Mouse (Mus musculus) lung, postnatal 36 days (tissue): ENCODE results near the gene Plscr3.
A peak's percentile ranks its signal among the peaks of the same experiment; 100 is the strongest.
"Not testable (repeated sequence)": the region's sequence is repeated elsewhere in the genome, so short reads cannot be mapped to it uniquely, and the experiment has no call there.

Experiments used
- DNase-seq: peaks from one replicate; pipeline ENCODE4 v3.0.0; 2022; ENCODE audit warnings: mixed read lengths

The Plscr3 gene

DNA sequence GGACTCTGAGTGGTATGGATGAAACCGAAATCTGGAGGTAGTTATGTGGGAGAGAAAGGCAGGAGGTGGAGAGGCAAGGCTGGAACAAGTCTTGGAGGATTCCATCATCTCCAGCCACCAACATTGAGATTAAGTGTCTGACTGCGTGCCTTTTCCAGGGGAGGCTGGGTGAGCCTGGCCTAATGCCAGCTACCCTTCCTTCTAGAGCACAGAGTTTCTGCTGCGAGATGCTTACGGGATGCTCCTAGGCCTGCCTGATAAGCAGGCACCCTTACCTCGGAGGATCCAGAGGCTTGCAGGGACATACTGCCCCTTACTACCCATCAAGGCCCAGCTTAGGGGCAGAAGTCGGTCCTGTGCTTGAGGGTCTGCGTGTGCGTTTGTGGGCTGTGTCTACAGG lies 12.6 kb upstream of the Plscr3 start:
- no peak for DNase-seq

DNA sequence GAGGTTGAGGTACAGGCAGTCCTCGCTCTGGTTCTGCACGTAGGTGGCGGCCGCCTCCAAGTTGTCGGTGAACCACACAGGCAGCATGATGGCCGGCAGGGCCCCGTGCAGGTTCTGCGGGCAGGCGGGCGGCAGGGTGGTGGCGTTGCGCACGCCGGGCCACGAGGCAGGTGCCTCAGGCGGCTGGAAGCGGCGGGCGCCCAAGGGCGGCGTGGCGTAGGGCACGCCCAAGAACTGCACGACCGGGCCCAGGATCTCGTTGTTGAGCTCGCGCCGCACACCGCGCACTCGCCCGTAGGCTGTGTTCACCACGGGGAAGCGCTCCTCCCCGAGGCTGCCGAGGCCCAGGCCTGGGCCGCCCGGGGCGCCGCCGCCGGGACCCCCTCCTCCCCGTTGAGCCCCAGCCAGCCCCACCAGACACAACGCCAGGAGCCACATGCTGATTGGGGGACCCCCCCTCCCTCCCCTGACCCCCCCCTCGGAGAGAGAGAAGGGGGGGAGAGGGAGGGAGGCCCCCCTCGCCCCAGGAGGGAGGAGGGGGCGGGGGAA lies 12.1 kb upstream of the Plscr3 start:
- peak; percentile 37 for DNase-seq

DNA sequence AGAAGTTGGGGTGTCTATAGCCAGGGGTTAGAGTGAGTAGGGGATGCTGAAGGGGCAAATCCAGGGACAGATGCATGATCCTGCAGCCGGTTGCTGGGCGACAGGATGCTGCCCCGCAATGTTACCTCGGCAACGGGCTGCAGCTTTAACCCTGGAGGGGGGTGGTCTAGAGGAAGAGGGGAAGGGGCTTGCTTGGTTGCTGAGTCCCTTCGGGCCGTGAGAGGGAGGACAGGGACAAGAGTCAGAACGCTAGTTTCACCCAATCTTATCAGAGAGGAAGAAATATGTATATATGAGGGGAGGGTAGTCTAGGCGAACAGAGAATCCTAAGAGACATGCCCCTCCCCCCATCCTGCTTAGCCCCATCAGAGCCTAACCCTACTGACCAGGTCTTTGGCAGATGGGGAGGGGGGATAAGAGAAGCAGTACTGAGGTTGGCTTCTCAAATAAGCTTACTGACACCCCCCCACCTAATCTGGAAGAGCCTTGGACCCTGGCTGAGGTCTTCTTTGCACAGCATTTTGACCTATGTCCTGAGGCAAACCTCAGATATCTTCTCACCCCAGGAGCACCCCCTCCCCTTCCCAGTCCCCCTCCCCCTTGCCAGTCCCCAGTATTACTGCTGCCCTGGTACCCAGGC lies 10.7 kb upstream of the Plscr3 start:
- DNase-seq, result no peak

DNA sequence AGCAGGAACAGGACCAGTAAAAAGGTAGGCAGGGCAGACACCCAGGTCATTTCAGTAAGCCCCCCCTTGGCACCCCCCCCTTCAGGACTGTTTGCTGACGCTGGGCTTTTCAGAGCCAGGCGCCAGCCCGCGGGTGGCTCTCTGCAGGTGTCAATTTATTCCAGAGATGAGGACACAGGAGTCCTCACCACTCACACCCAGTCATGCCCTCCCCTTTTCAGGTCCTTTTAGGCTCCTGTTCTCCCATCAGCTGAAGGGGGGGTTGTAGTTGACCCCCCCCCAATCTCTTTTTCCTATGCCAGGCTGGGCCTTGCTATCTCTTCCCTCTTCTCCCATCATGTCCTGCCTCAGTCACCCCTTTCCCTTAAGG lies 10.2 kb upstream of the Plscr3 start:
- no peak for DNase-seq

DNA sequence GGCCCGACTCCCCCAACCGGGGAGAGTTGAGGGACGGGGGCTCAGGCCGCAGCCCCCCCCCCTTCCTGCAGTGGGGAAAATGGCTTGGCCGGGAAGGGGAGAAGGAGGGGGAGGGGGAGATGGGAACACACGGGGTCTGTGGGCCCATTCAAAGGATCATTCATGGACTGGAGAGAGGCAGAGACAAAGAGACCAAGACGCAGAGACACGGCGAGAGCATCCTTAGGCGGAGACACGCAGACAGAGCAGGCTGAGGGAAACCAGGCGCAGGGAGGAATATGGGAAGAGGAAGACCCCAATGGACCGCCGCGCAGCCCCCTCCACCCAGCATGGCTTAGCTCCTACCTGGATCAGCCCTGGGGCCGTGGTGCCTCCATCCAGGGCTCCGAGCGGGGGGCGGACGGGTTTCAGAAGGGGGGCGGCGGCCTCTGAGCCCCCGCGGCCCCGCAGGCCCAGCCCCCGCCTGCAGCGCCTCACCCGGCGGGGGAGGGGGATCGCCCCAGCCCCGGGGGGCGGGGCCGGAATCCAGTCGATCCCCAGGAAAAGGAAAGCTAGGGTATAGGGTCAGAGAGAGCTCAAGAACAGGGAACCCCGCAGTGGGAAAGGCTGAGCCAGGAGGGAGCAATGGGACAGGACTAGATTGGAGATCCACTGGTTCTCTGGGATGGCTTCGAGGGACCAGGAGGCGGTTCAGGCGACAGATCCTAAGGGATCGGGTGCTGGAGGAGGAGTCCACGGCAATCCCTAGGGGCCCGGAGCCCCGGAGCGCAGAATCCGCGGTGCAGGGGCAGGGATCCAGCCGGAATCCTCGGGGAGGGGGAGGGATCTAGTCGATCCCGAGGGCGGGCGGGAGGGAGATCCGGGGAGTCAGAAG lies 9.2 kb upstream of the Plscr3 start:
- DNase-seq, result no peak

DNA sequence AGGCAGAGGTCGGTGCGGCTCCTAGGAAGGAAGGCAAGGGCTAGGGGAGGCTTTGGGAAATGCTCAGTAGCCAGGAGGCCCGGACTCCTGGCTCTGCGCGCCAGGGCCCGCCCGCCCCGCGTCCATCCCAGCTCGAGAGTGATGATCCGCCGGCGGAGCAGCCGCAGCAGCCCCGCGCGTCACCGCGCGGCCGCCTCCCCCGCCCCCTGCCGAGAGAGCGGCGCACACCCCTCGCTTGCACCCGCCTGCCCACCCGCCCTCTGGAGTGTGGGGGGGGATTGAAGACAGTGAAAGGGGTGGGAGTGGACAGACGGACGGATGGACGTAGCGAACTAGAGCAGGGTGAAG lies 8.6 kb upstream of the Plscr3 start, which contains the start of gene Nlgn2:
Gene Nlgn2 (minus strand): TSS at position 181 of the 348 bp plus-strand sequence.
- DNase-seq, result no peak

DNA sequence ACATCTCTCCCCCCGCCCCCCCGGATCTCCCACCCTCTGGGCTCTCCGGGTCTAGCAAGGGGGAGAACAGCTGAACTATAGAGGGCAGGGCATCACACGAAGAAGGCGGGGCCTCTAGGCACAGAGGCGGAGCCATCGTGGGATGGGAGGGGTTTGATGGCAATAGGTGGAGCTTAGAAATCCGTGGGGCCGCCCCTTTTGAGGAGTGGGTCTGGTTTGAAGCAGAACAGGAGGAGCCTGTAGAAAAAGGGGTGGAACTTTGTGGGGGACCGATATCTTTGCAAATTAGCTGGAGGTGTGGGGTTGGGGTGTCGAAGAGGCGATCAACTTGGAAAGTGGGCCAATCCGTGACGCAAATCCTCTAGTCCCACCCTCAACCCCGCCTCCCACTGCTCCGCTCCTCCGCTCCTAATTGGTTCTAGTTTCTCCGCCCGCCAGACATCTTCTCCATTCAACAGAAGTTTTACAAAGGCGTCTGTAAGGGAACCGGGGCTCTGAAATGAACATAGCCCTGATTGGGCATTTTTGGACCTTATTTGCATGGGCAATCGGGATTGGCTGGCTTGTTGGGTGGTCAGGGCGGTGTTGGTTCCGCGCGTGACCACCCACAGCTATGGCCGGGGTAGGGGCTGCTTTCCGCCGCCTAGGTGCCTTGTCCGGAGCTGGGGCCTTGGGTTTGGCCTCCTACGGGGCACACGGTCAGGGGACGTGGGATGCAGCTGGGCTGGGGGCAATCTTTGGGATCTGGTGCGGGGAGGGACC lies 8.0 kb upstream of the Plscr3 start, which contains the start of gene Tmem256:
Gene Tmem256 (plus strand): TSS at position 563 of the 762 bp plus-strand sequence.
- peak; percentile 98 for DNase-seq

DNA sequence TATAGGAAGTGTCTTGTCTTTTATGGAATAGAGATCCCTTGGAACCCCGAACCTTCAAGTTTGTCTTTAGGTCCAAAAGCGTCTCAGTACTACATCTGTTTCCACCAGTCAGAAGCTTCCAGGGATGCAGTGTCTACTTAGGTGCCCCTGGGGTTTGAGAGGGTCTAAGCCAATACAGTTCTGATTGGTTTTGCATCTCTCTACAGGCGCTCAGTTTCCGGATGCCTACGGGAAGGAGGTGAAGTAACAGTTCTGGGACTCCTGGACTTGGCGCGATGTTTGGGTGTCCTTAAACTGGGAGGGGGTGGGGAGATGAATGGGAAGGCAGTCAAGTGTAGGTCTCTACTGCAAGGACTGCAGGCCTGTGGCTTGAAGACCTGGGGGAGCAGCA lies 7.5 kb upstream of the Plscr3 start:
- peak; percentile 26 for DNase-seq

DNA sequence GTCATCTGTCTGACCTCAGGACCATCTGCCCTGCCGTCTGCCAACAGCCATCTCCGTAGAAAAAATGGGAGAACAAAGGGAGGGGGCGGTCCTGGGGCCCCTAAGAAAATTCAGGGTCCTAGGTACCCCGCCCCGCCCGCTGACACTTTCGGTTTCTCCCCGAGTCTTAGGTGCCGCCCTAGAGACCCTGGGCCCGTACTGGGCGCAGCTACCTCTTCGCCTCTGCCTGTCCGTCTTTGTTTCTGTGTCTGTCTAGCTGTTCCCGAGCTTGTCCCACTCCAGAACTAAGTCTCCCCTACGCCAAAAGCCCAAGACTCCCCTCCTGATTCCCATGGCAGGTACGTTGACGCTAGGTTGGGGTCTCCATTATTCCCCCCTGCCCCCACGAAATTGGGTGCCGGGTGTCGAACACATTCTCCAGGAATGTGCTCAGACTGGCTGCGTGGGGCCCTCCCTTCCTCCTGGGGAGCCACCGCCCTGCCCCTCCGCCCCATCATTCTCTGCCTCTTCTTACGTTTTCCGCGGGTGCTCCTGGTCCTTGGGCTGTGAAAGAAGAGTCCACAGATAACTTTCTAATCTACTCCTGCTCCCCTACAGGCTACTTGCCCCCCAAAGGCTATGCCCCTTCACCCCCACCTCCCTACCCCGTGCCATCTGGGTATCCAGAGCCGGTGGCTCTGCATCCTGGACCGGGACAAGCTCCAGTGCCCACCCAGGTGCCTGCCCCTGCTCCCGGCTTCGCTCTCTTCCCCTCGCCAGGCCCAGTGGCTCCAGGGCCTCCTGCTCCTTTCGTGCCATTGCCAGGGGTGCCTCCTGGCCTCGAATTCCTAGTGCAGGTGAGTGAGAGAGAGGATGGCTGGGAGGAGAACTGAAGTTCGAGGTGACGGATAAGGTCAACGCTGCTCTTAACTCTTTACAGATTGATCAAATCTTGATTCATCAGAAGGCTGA lies 837 bp downstream of the Plscr3 start:
- peak; percentile 56 for DNase-seq

DNA sequence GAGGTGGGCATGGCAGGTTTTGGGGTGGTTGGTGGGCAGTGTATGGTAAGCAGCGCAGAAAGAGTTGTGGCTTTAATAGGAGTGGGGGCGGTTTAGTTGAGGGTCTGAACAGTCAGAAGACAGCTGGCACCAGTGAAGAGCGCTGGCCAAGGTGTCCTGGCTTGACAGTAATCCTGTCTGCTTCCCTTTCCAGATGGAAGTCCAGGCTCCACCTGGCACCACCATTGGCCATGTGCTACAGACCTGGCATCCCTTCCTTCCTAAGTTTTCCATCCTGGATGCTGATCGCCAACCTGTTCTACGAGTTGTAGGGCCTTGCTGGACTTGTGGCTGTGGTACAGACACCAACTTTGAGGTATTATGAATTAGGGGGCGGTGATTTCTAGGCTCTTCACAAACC lies 1.8 kb downstream of the Plscr3 start:
- no peak for DNase-seq

DNA sequence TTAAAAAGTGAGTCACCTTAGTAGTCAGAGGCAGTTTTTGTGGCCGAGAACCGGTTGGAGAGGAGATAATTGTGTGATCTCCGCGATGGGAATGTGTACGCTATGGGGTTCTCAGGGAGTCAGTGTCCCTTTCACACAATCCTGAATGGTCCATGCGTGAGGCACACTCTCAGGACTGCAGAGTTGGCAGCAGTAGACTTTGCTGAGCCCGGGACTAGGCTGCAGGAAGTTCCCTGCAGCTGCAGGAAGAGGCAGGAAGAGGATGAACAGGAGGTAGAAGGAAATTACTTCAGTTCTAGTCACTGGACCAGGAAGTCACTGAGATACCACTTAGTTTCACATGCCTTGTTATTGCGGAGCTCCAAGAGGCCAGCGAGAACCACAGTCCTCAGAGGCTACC lies 3.0 kb downstream of the Plscr3 start:
- peak; percentile 19 for DNase-seq

DNA sequence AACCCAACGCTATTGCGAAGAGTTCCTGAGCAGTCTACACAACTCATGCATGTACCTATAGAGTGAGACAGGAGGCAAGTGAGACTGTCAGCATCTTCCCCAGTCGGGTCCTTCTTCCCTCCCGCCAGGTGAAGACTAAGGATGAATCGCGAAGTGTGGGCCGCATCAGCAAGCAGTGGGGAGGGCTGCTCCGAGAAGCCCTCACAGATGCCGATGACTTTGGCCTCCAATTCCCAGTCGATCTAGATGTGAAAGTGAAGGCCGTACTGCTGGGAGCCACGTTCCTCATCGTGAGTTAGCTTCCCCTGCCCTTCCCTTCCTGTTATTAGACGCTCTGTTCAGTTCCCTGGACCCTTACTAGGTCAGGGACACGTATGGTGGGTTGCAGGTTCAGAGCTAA lies 3.7 kb downstream of the Plscr3 start:
- no peak for DNase-seq

DNA sequence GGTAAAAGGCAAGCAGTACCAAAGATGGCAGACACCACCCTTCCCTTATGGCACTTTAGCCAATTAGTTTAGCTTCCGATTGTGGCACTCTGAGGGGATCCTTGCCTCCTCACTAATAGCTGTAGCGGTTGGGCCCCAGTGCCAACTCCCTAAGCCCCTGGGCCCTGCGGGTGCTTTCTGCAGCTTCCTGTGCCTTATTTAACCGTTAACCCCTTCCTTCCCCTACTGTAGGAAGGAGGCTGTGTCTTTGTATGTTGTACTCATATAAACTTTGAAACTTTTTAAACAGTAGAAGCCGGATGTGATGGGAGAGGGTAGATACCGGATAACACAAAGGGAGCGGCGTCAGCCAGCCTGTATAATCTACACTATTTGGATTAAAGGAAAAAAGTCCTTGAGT lies 4.6 kb downstream of the Plscr3 start:
- DNase-seq, result no peak

DNA sequence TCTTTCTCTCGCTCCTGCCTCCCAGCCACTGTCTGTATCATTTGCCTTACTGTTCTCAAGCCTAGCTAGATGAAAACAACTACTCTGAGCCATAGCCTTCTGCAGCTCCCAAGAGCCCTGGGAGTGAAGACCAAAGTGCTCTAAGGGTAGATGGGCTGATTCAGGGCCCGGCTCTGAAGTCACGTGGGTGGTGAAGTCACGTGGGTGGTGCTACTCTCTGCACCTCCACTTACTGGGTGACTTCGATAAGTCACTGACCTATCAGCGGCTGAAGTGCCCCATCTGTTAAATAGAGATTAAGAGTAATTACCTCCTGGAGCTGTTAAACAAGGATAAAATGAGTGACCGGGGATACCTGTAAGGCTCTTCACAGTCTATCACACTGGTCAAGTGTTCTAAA lies 7.8 kb downstream of the Plscr3 start:
- no peak for DNase-seq

DNA sequence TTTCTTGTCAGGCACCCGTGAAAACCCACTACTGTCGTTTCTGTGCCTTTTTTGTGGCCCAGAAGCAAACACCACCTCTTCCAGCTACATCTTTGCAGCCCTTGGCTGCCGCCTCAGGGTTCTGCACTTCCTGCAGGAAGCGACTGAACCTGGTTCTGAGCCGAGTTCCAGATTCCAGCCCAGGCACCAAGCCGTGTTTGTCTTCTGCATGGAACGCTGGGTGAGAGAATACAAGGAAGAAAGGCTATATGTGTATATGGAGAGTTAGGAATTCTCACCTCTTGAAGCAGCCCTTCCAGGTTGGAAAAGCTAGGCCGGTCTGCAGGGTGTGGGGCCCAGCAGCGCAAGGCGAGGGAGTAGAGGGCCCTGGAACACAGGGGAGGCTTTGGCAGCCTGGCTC lies 8.5 kb downstream of the Plscr3 start:
- no peak for DNase-seq

DNA sequence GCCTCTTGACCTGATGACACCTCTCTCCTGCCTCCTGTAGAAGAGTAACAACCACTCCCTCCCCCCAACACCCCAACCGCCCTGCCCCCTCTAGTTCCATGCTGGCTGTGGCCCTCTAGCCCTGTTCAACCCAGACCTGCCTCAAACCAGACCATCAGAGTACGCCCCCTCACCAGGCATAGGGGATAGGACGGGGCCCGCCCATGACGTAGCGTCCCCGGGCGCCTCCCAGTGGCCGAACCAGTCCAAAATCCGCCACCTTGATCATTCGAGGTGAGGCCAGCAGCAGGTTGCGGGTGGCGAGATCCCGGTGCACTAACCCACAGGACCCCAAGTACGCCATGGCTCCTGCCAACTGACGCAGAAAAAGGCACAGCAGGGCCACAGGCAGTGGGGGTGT lies 9.2 kb downstream of the Plscr3 start:
- DNase-seq, result peak; percentile 50

DNA sequence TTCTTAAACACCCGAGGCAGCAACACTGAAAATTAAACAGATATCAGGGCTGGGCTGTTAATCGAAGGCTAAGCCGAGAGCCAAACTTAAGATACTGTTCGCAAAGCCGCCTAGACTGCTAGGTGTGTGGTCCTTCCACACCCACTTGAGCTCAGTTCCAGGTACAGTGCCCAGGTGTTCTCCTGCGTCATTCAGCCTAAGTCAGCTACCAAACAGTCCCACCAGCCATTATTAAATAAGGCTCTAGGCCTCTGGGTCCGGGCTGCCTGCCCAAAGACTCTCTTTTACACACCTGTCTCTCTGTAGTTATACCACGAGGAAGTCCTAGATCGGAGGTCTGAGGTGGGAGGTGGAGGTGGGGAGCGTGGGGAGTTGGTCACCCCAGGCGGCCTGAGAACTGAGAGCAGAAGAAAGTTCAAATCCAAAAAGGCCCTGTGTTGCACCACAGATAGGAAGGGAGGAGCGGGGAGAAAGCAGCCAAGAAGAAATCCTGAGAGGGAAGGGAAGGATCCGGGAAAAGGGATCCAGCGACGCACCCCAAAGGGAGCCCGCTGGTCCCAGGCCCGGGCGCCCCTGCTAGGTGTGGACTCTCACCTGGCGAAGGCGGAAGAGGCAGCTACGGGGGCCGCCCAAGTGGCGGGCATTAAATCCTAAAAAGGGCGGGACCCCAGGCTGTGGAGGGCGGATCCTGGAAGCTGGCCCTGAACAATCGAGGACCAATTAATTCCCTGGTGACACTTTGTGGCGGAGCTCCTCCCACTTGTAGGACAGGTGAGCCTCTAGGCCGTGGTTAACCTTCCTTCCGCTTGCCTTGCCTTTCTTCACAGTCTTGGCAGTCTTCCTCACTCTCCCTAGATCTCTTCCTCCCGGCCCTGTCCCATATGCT lies 12.2 kb downstream of the Plscr3 start, which contains the start of gene Tnk1:
Gene Tnk1 (minus strand): TSS at position 618 of the 886 bp plus-strand sequence.
- DNase-seq, result peak; percentile 85

DNA sequence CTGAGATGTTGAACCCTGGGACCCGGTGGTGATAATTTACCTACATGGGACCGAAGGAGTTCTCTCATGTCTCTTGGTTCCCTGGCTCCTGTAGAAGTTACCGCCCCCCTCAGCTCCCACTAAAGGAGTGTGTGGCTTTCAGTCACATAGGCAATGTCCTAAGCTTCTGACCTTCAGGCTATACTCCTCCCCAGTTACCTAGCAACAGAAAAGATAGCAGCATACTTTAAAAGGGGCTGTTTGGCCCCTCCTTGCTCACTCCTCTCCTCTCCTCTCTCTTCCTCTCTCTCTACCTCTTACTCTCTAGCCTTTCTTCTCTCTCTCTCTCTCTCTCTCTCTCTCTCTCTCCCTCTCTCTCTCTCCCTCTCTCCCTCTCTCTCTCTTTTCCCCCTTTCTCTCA lies 17.6 kb downstream of the Plscr3 start:
- not testable (repeated sequence) for DNase-seq

DNA sequence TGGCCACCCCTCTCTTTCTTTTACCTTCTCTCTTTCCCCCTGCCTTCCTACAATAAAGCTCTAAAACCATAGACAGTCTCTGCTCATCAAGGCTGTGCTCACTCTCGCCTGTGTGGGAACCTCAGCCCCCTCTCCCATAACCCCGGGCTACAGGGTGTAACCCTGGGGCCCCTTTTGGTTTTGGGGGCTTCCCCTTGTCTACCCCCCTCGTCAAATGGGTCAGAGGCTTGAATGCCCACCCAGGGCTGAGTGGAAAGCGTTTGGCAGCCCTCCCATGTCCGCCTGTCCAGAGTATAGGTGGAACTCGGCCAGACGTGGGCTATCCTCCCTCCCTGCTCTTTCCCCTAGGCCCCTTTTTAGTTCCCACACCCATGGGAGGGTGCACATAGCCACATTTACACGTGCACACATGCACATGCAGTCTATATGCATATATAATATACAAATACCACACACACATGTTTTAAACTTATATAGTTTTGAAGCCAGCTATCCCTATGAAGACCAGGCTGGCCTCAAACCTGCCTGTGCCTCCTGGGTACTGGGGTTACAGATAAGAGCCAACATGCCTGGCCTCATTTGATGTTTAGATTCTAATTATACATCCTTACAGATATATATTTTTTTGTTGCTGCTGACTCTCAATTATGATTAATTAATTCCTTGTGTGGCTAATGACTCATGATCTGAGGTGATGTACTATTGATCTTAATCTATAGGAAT lies 18.1 kb downstream of the Plscr3 start:
- DNase-seq, result no peak

DNA sequence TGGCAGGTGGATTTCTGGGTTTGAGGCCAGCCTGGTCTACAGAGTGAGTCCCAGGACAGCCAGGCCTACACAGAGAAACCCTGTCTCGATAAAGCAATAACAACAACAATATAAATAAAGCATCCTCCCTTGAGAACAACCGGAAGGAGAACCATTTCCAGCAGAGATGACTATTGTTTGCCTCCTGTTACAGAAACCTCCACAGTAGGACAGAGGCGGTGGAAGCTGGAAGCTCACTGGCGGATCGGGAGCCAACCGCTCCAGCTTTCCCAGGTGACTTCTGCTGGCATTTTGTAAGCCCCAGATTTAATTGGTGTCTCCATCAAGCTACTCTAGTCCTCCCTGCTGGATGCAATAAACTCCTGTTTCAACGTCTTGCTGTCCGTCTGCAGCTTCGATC lies 19.4 kb downstream of the Plscr3 start:
- DNase-seq, result no peak
